Mouse (Mus musculus) heart, embryonic 16.5 days (tissue): ENCODE data around the gene Krr1. TPM values are rescaled to one million over a fixed set of nuclear protein-coding genes. Genes with fewer than 3 reads are reported as not detected.

Source experiments
- ATAC-seq: fragments of 200-750 bp; cut with Nextera tagmentation; replicated peaks from 2 replicates; pipeline ENCODE4 v1.8.0; 2017; ENCODE audit warnings: moderate number of reproducible peaks; ENCODE audit not compliant: insufficient read depth, low FRiP score; ENCODE audit errors: extremely low read depth
- H3K27ac ChIP-seq: fragments of 300-500 bp; sonication (generic); 2 replicates; pipeline ENCODE4 v1.5.1; 2014; ENCODE audit warnings: mild to moderate bottlenecking, low read length, control low read depth, moderate library complexity
- H3K27me3 ChIP-seq: fragments of 300-500 bp; sonication (generic); 2 replicates; pipeline ENCODE4 v1.6.1; 2014; ENCODE audit warnings: low read length, mixed read lengths; ENCODE audit not compliant: control insufficient read depth, insufficient read depth
- H3K36me3 ChIP-seq: fragments of 300-500 bp; sonication (generic); 2 replicates; pipeline ENCODE4 v1.6.1; 2014; ENCODE audit not compliant: control insufficient read depth, insufficient read depth
- H3K4me1 ChIP-seq: fragments of 300-500 bp; sonication (generic); 2 replicates; pipeline ENCODE4 v1.6.1; 2014; ENCODE audit warnings: low read length, mixed read lengths; ENCODE audit not compliant: control insufficient read depth, insufficient read depth
- H3K4me2 ChIP-seq: fragments of 300-500 bp; sonication (generic); 2 replicates; pipeline ENCODE4 v1.6.1; 2014; ENCODE audit warnings: low read depth, mild to moderate bottlenecking, control low read depth, low read length
- H3K4me3 ChIP-seq: fragments of 300-500 bp; sonication (generic); 2 replicates; pipeline ENCODE4 v1.5.1; 2014; ENCODE audit warnings: mild to moderate bottlenecking, control low read depth, low read length
- H3K9ac ChIP-seq: fragments of 300-500 bp; sonication (generic); 2 replicates; pipeline ENCODE4 v1.6.1; 2014; ENCODE audit warnings: low read length, control low read depth
- H3K9me3 ChIP-seq: fragments of 300-500 bp; sonication (generic); replicated peaks from 2 replicates; pipeline ENCODE4 v1.6.1; 2016; ENCODE audit warnings: low read length; ENCODE audit not compliant: control insufficient read depth
- WGBS: fragments of 180-500 bp; shearing (Covaris S2); extraction: QIAGEN DNeasy Blood & Tissue Kit; methylation state at CpG from one replicate; pipeline ENCODE4 v1.1.7; 2014; 5-methylcytosine and 5-hydroxymethylcytosine counted together
- polyA plus RNA-seq: library from polyadenylated mRNA; unstranded; fragments of >200 nt; fragmentation: Nextera tagmentation; extraction: Ambion mirVana; gene quantifications from 2 replicates; pipeline ENCODE4 v1.2.1, GENCODE M21; 2015

The Krr1 gene
- polyA plus RNA-seq, 1 experiment from 2014 or later: 29.7 TPM

DNA sequence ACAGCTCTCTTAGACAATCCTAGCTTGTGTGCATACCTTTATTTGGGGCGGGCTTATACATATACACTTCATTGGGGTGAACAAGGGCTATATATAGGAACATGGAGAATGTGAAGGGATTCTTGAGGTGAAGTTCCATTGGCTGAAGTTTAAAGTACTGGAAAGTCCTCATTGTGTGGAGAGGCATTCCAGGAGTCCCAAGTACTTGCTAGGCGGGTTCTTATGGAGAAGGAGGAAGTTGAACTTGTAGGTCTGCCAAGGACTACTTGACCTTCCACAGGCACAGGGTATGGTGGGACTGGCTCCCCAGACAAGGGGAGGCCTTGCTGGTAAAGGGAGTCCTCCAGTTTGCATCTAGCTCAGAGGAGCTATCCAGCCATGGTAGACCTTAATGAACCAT is 13.1 kb upstream of the Krr1 start:
- H3K4me2 ChIP-seq: no peak overlapping the region
- H3K27me3 ChIP-seq: no peaks in the 10 kb centered on the region
- WGBS: 53% methylated on average over 2 of the region's 2 CpGs
- no peak for ATAC-seq
- H3K4me1 ChIP-seq: peaks cover 3% of the 10 kb centered on the region; the same call in 1 of the 2 replicates
- no peak overlapping the region for H3K27ac ChIP-seq
- no peak overlapping the region for H3K4me3 ChIP-seq
- no peaks in the 10 kb centered on the region for H3K9me3 ChIP-seq
- H3K9ac ChIP-seq: no peak overlapping the region
- no peaks in the 10 kb centered on the region for H3K36me3 ChIP-seq

DNA sequence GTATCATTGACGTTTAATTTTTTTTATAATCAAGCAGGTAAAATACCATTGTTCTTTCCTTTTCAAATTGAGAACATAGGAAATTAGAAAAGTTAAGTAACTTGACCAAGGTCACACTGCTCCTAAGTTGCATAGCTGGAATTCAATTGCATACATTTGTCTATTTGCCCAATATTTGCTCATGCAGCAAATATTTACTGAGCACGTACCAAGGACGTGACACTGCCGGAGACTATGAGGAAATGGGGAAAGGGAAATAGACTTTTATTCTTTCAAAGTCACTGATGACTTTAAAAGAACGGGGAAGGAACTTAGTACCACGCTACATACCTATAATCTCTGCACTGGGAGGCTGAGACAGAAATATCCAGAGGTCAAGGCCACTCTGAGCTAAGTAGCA is 12.0 kb upstream of the Krr1 start:
- peaks cover 3% of the 10 kb centered on the region; the same call in 1 of the 2 replicates for H3K4me1 ChIP-seq
- no peak overlapping the region for H3K4me2 ChIP-seq
- WGBS: 74% methylated on average over 6 of the region's 6 CpGs
- no peaks in the 10 kb centered on the region for H3K36me3 ChIP-seq
- ATAC-seq: no peak
- no peaks in the 10 kb centered on the region for H3K27me3 ChIP-seq
- H3K9ac ChIP-seq: no peak overlapping the region
- no peak overlapping the region for H3K4me3 ChIP-seq
- no peaks in the 10 kb centered on the region for H3K9me3 ChIP-seq
- H3K27ac ChIP-seq: no peak overlapping the region

DNA sequence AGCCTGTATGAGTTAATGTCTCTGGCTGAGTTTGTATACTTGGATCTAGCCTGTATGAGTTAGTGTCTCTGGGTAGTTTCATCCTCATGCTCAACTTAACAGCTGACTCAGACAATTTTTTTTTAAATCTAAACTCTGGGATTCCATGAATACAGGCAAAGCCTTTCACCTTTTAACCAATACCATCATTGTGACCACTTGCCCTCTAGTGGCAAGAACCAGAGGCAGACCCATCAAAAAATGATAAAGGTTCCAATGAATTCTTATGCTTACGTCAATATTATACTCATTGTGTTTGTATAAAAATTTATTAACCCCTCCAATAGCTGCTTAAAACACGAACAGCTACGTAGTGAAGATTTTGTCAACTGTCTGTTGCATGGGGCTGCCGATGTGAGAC is 6.1 kb upstream of the Krr1 start:
- no peaks in the 10 kb centered on the region for H3K4me1 ChIP-seq
- H3K27me3 ChIP-seq: no peaks in the 10 kb centered on the region
- H3K4me3 ChIP-seq: no peak overlapping the region
- no peak overlapping the region for H3K9ac ChIP-seq
- ATAC-seq: no peak
- H3K27ac ChIP-seq: no peak overlapping the region
- no peaks in the 10 kb centered on the region for H3K36me3 ChIP-seq
- WGBS: 49% methylated on average over 4 of the region's 4 CpGs
- H3K4me2 ChIP-seq: no peak overlapping the region
- H3K9me3 ChIP-seq: no peaks in the 10 kb centered on the region

DNA sequence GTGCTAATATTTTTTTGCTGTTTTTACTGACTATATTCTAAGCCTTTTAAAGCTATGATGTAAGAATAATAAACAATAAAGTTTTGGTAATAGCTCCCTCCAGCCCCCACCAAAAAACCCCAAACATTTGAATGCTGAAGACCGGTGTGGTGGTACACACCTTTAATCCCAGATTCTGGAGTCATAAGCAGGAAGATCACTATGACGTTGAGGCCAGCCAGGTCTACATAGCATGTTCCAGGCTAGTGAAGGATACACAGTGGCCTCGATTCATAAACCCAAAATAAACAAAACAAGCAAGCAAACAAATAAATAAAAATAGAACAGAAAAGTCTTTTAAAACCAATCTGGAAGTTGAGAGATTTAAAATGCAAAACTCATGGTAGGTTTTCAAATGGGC is 535 bp upstream of the Krr1 start:
- 81% methylated on average over 3 of the region's 3 CpGs for WGBS
- no peak overlapping the region for H3K27ac ChIP-seq
- H3K36me3 ChIP-seq: no peaks in the 10 kb centered on the region
- ATAC-seq: 0 out of 2 replicates have a peak, but pooled peaks have one; percentile 21
- peak overlapping the region; percentile 47; the same call in 1 of the 2 replicates for H3K4me2 ChIP-seq
- H3K9ac ChIP-seq: no peak overlapping the region
- H3K4me3 ChIP-seq: no peak overlapping the region
- H3K4me1 ChIP-seq: peaks cover 9% of the 10 kb centered on the region
- H3K9me3 ChIP-seq: no peaks in the 10 kb centered on the region
- no peaks in the 10 kb centered on the region for H3K27me3 ChIP-seq

DNA sequence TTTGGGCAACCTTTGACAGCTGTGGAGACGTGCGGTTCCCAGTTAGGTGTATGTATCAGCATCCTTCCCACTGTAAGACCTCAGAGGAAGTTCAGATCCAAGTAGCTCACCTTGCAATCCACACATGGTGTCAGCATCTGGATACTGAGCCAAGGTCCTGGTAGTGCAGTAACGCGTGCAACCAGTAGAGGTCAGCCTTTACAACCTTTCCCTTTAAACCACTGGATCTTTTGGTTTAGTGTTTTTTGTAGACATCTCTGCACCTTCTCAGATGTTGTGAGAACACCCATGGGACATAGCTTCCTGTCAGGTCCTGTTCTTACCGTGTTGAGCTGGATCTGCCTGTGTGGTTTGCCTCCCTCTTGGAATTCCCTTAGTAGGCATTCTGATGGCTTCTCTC is 5.1 kb downstream of the Krr1 start:
- peaks cover 9% of the 10 kb centered on the region for H3K4me1 ChIP-seq
- H3K27me3 ChIP-seq: no peaks in the 10 kb centered on the region
- no peak overlapping the region for H3K27ac ChIP-seq
- H3K4me2 ChIP-seq: no peak overlapping the region
- no peaks in the 10 kb centered on the region for H3K9me3 ChIP-seq
- no peak overlapping the region for H3K9ac ChIP-seq
- 33% methylated on average over 5 of the region's 5 CpGs for WGBS
- no peak overlapping the region for H3K4me3 ChIP-seq
- ATAC-seq: no peak
- peaks cover 21% of the 10 kb centered on the region for H3K36me3 ChIP-seq

DNA sequence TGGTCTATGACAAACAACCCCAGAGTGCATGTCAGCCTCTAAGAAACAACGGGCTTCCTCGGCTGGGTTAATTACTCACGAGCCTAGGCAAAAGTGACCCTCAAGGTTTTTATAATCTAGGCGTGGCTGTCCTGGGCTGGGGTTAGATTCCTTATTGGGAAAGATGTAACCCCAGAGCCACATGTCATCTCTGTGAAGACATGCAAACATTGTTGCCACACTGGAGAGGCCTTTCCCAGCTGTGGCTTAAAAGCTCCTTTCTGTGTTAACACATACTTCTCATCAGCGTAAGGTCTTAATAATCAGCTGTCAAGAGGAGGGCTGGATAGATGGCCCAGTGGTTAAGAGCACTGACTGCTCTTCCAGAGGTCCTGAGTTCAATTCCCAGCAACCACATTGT is 10.6 kb downstream of the Krr1 start:
- H3K36me3 ChIP-seq: peaks cover 43% of the 10 kb centered on the region

DNA sequence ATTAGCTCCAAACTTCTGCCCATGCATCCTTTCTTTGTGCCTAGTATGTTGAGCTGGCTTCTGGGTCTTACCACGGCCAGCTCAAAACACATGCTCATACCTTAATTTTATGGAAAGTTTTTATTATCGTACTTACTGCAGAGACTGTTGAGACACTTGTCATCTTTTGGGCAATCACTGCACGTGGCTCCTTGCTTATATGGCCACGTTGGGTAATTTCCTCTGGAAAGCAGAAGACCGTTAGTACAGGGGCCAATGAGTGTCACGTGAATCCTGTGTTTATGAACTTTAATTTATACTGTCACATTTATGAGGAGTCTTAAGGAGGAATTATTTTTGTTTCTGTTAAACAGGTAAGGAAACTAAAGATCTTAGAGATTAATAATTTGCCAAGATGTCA is 14.0 kb downstream of the Krr1 start:
- WGBS: 90% methylated on average over 6 of the region's 6 CpGs
- no peak for ATAC-seq
- H3K27ac ChIP-seq: no peak overlapping the region
- no peak overlapping the region for H3K4me3 ChIP-seq
- peaks cover 26% of the 10 kb centered on the region for H3K36me3 ChIP-seq
- no peaks in the 10 kb centered on the region for H3K9me3 ChIP-seq
- H3K9ac ChIP-seq: no peak overlapping the region
- H3K4me1 ChIP-seq: no peaks in the 10 kb centered on the region
- no peaks in the 10 kb centered on the region for H3K27me3 ChIP-seq
- no peak overlapping the region for H3K4me2 ChIP-seq

More for the DNA sequence above, 10.6 kb downstream of the Krr1 start:
- WGBS: 90% methylated on average over 5 of the region's 5 CpGs
- Histone ChIP-seq H3K27ac (no peak overlapping the region), H3K4me2 (no peak overlapping the region), H3K9ac (no peak overlapping the region), H3K4me1 (no peaks in the 10 kb centered on the region), H3K9me3 (no peaks in the 10 kb centered on the region), H3K27me3 (no peaks in the 10 kb centered on the region), H3K4me3 (no peak overlapping the region)
- no peak for ATAC-seq

DNA sequence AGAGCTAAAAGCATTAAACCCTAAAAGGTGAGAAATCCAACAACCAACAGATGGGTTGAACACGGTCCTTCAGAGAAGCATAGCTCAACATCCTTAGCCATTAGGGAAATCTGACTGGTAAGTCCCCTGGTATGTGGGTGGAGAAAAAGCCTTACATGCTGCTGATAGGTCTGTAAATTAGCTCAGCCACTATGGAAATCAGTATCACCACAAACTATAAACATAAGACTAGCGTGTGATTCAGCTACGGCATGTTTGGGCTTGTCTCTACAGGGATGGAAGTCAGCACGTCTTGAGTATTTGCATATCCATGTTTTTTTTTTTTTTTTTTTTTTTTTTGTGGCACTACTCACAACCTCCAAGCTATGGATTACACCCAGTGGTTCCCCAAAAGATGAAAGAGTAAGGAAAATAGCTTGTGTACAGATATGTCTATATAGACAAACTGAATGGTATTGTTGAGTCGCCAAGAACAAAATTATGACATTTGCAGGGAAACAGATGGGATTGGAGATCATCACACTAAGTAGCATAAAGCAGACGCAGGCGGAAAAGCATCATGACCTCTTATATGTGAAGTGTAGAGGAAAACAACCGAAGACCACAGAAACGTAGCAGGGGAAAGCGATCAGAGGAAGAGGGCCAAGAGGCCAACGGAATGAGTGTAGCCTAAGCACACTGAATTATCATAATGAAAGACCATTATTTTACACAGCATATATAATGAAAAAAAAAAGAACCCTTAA is 23.5 kb downstream of the Krr1 start:
- Histone ChIP-seq H3K4me3 (no peak overlapping the region), H3K4me2 (no peak overlapping the region), H3K36me3 (no peaks in the 10 kb centered on the region), H3K27ac (no peak overlapping the region), H3K4me1 (no peaks in the 10 kb centered on the region), H3K9me3 (no peaks in the 10 kb centered on the region), H3K27me3 (no peaks in the 10 kb centered on the region), H3K9ac (no peak overlapping the region)
- WGBS: 79% methylated on average over 11 of the region's 11 CpGs
- ATAC-seq: no peak

DNA sequence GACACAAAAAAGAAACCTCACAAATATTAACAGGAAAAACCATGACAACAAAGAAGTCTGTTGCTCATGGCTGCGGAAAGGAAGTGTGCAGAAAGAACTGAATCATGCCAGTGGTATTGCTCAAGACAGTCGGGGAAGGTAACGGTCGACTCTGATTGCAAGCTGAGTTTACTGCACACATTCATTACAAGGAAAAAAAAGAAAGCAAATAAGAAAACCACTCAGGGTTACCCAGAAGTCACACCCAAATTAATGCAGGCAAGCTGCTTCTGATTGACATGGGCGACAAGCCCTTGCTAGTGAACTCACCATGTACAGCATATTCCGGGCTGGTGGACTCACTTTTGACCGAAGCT is 24.1 kb downstream of the Krr1 start:
- 86% methylated on average over 7 of the region's 7 CpGs for WGBS
- no peak for ATAC-seq
- Histone ChIP-seq H3K4me3 (peak overlapping the region; percentile 17), H3K4me2 (peak overlapping the region; percentile 23), H3K36me3 (no peaks in the 10 kb centered on the region), H3K27me3 (no peaks in the 10 kb centered on the region), H3K9me3 (no peaks in the 10 kb centered on the region), H3K4me1 (no peaks in the 10 kb centered on the region), H3K9ac (no peak overlapping the region), H3K27ac (peak overlapping the region; percentile 23; the same call in 1 of the 2 replicates)
